ENCODE assay signal across 9 mouse cellular contexts in the genomic region with DNA sequence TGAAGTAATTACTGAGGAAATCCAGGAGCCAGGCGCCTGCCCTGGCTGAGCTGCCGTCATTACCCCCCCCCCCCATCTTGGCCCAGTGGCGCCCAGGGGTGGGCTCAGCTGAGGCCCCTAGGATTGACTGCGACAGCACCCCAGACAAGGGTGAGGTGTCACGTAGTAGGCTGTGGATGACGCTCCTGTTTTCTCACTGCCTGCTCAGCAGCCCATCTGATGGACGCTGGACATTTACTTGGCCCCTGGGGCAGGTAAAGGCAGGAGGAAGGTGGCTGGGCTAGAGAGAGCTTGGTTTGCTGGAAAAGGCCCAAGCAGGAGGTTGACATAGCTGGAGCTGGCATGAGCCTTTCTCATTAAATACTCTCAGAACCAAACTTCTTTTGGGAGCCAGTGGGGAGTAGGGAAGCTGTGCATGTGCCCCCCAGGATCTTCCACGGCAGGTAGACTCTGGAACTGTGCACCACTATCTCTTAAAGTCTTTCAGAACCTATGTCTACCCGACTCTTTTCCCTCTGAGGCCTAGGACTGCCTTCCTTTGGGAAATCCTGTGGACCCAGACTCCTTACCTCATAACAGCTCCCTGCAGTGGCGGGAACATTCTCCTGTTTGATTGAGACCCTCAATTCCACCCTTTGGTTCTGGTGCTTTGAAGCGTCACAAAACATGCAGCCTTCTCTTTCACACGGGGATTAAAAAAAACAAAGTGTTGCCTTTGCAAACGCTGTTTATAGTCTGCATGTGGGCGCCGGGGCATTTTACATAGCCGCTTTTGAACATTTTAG. TPM values are rescaled to one million over a fixed set of nuclear protein-coding genes. Genes with fewer than 3 reads are reported as not detected.
DNase-seq lines count a peak whose midpoint lies in the region; ATAC-seq lines count a peak whose summit lies in the region.
"Had no signal": no experiment of that assay in that cellular context is flagged by ENCODE, and none has a peak within 500 bp of the region (broad histone marks: within the 10 kb centered on the region; RNA-seq: fewer than 3 reads in every experiment).

No protein-coding gene starts in this region.

- H3K36me3 ChIP-seq in lung, embryonic 16.5 days (ENCODE audit: control insufficient read depth, insufficient read depth, low read length), result no peaks in the 10 kb centered on the region
- H3K36me3 ChIP-seq in limb, embryonic 12.5 days, result no peaks in the 10 kb centered on the region
- no peaks in the 10 kb centered on the region for H3K36me3 ChIP-seq in stomach, embryonic 16.5 days (ENCODE audit: control insufficient read depth, insufficient read depth, low read length)

- no peak for ATAC-seq in lung, embryonic 16.5 days (ENCODE audit: low read depth)
- no peak for ATAC-seq in limb, embryonic 12.5 days (ENCODE audit: insufficient number of reproducible peaks, insufficient read depth, low FRiP score, low TSS enrichment, low read depth)
- no peak for ATAC-seq in stomach, embryonic 16.5 days (ENCODE audit: insufficient read depth, low FRiP score)

- peaks cover 16% of the 10 kb centered on the region for H3K27me3 ChIP-seq in lung, embryonic 16.5 days (ENCODE audit: control insufficient read depth, insufficient read depth, low read depth, low read length)
- peaks cover 38% of the 10 kb centered on the region for H3K27me3 ChIP-seq in limb, embryonic 12.5 days
- no peaks in the 10 kb centered on the region for H3K27me3 ChIP-seq in stomach, embryonic 16.5 days (ENCODE audit: control insufficient read depth, insufficient read depth, low read length)

- H3K4me2 ChIP-seq in lung, embryonic 16.5 days (ENCODE audit: low read depth, low read length), result 0 out of 2 replicates have a peak overlapping the region, but pooled peaks have one; percentile 87
- peak overlapping the region; percentile 82 for H3K4me2 ChIP-seq in limb, embryonic 12.5 days
- peak overlapping the region; percentile 70; the same call in 1 of the 2 replicates for H3K4me2 ChIP-seq in stomach, embryonic 16.5 days (ENCODE audit: low read depth, low read length)

- H3K27ac ChIP-seq in lung, embryonic 16.5 days (ENCODE audit: low read length), result no peak overlapping the region
- H3K27ac ChIP-seq in limb, embryonic 12.5 days, result no peak overlapping the region
- H3K27ac ChIP-seq in stomach, embryonic 16.5 days (ENCODE audit: low read length), result no peak overlapping the region
- H3K27ac ChIP-seq: macrophage had no signal

- H3K4me3 ChIP-seq in lung, embryonic 16.5 days (ENCODE audit: low read length), result no peak overlapping the region
- peak overlapping the region; percentile 41 for H3K4me3 ChIP-seq in limb, embryonic 12.5 days (replicated peaks)
- no peak overlapping the region for H3K4me3 ChIP-seq in stomach, embryonic 16.5 days (replicated peaks; ENCODE audit: low read length)

- DNase-seq in cerebellum, adult 11-12 months, result peak; percentile 29
- DNase-seq in cerebellum, adult 9-10 months, result no peak
- DNase-seq in lung, postnatal 36 days, result no peak
- no peak for DNase-seq in testis, postnatal 10 days (ENCODE audit: low spot score)
- no peak for DNase-seq in left cerebral cortex, adult 18-20 months (ENCODE audit: low spot score in 2 of 2)

- H3K4me1 ChIP-seq in lung, embryonic 16.5 days (replicated peaks; ENCODE audit: control insufficient read depth, insufficient read depth, low read length), result peaks cover 22% of the 10 kb centered on the region
- H3K4me1 ChIP-seq in limb, embryonic 12.5 days (replicated peaks), result peaks cover 34% of the 10 kb centered on the region
- H3K4me1 ChIP-seq in stomach, embryonic 16.5 days (ENCODE audit: control insufficient read depth, insufficient read depth, low read length), result peaks cover 9% of the 10 kb centered on the region; the same call in 1 of the 2 replicates

- no peaks in the 10 kb centered on the region for H3K9me3 ChIP-seq in lung, embryonic 16.5 days (ENCODE audit: control insufficient read depth, low read length)
- H3K9me3 ChIP-seq in limb, embryonic 12.5 days, result no peaks in the 10 kb centered on the region
- H3K9me3 ChIP-seq in stomach, embryonic 16.5 days (replicated peaks; ENCODE audit: control insufficient read depth, low read length), result no peaks in the 10 kb centered on the region

- WGBS in lung, embryonic 16.5 days, result 51% methylated on average over 15 of the region's 16 CpGs
- WGBS in limb, embryonic 12.5 days, result 19% methylated on average over 16 of the region's 16 CpGs
- 57% methylated on average over 16 of the region's 16 CpGs for WGBS in stomach, embryonic 16.5 days

- H3K9ac ChIP-seq in lung, embryonic 16.5 days (ENCODE audit: low read length), result no peak overlapping the region
- H3K9ac ChIP-seq in limb, embryonic 12.5 days (replicated peaks), result peak overlapping the region; percentile 27
- 0 out of 2 replicates have a peak overlapping the region, but pooled peaks have one; percentile 32 for H3K9ac ChIP-seq in stomach, embryonic 16.5 days (ENCODE audit: low read length)

RNA-seq across cellular contexts. Expression of a gene that starts 19.3 kb away (rescaled TPM):
- polyA plus RNA-seq in lung, embryonic 16.5 days (2015; fragmentation: Nextera tagmentation; extraction: Ambion mirVana), result 8.0 and 8.3 TPM in 2 replicates
- polyA plus RNA-seq in limb, embryonic 12.5 days (2016; fragmentation: Nextera tagmentation; extraction: Ambion mirVana), result 1.6 and 2.5 TPM in 2 replicates
- polyA plus RNA-seq in stomach, embryonic 16.5 days (2015; fragmentation: Nextera tagmentation; extraction: Ambion mirVana), result 17.0 and 17.7 TPM in 2 replicates
- 10 to 100 TPM; 78.2 to 91.1 TPM for total RNA-seq in left cerebral cortex, adult 18-20 months (2021)
- polyA plus RNA-seq: macrophage had no signal

RNA-seq across cellular contexts. Expression of a gene that starts 52.4 kb away (rescaled TPM):
- polyA plus RNA-seq in lung, embryonic 16.5 days (2015; fragmentation: Nextera tagmentation; extraction: Ambion mirVana), result 39.0 and 42.5 TPM in 2 replicates
- polyA plus RNA-seq in limb, embryonic 12.5 days (2016; fragmentation: Nextera tagmentation; extraction: Ambion mirVana), result 41.9 and 46.9 TPM in 2 replicates
- polyA plus RNA-seq in stomach, embryonic 16.5 days (2015; fragmentation: Nextera tagmentation; extraction: Ambion mirVana), result 55.3 and 57.0 TPM in 2 replicates
- total RNA-seq in left cerebral cortex, adult 18-20 months (2021), result 10 to 100 TPM; 44.6 to 49.3 TPM
